Mouse (Mus musculus) MEL (cell line): ENCODE data around the gene Olfr1054.

ENCODE experiments used
- CTCF ChIP-seq, 3 experiments: IDR thresholded peaks in 2 of 3; conservative IDR thresholded peaks in 1 of 3; 2 replicates each; pipeline ENCODE4 v1.5.1; 2011 to 2012; ENCODE audit warnings: low read length in 3 of 3, low read depth in 2 of 3, mild to moderate bottlenecking in 2 of 3, improper control_type of control experiment in 1 of 3, inconsistent platforms in 1 of 3, mixed read lengths in 1 of 3, moderate library complexity in 1 of 3; ENCODE audit not compliant: control insufficient read depth in 1 of 3, insufficient read depth in 1 of 3, poor library complexity in 1 of 3, severe bottlenecking in 1 of 3
- ELF1 ChIP-seq: IDR thresholded peaks from 2 replicates; pipeline ENCODE4 v1.6.1; 2014; ENCODE audit warnings: low read depth, mild to moderate bottlenecking, inconsistent platforms, low read length, improper control_type of control experiment, moderate library complexity
- GABPA ChIP-seq: IDR thresholded peaks from 2 replicates; pipeline ENCODE4 v1.6.1; 2012; ENCODE audit warnings: low read depth, mild to moderate bottlenecking, inconsistent platforms, low read length, improper control_type of control experiment, moderate library complexity
- GATA1 ChIP-seq: IDR thresholded peaks from 2 replicates; pipeline ENCODE4 v1.6.1; 2011; ENCODE audit warnings: low read depth, low read length, improper control_type of control experiment
- POLR2A ChIP-seq, 2 experiments: IDR thresholded peaks; 2 replicates each; pipeline ENCODE4 v1.6.1; 2011 to 2012; ENCODE audit warnings: low read length in 2 of 2, mild to moderate bottlenecking in 2 of 2, control low read depth in 1 of 2, improper control_type of control experiment in 1 of 2, low read depth in 1 of 2, moderate library complexity in 1 of 2; ENCODE audit not compliant: control insufficient read depth in 1 of 2, insufficient read depth in 1 of 2, poor library complexity in 1 of 2
- POLR2AphosphoS2 ChIP-seq: IDR thresholded peaks from 2 replicates; pipeline ENCODE4 v1.6.1; 2011; ENCODE audit warnings: low read length, improper control_type of control experiment
- POLR2AphosphoS5 ChIP-seq: IDR thresholded peaks from 2 replicates; pipeline ENCODE4 v1.6.1; 2012; ENCODE audit warnings: low read depth, borderline replicate concordance, mild to moderate bottlenecking, inconsistent platforms, low read length, moderate library complexity, mixed read lengths
- USF1 ChIP-seq: IDR thresholded peaks from 2 replicates; pipeline ENCODE4 v1.6.1; 2014; ENCODE audit warnings: low read depth, mild to moderate bottlenecking, inconsistent platforms, low read length, improper control_type of control experiment, moderate library complexity

GRCm38 (mm10) chr2:86350184-86350583 lies 15.0 kb upstream of the Olfr1054 start, which contains the start of gene Olfr1055:
- TF ChIP-seq POLR2AphosphoS2: no peak
- no peak for TF ChIP-seq GABPA
- no peak for TF ChIP-seq USF1
- no peak for TF ChIP-seq CTCF (IDR thresholded peaks at IDR 0.05 in 2 of 3, conservative IDR thresholded peaks at IDR 0.05 in 1 of 3; ENCODE audit: control insufficient read depth in 1 of 3, insufficient read depth in 1 of 3, low read depth in 2 of 3, low read length in 3 of 3, poor library complexity in 1 of 3, severe bottlenecking in 1 of 3)
- TF ChIP-seq POLR2A (IDR thresholded peaks at IDR 0.05; ENCODE audit: control insufficient read depth in 1 of 2, insufficient read depth in 1 of 2, low read depth in 1 of 2, low read length in 2 of 2, poor library complexity in 1 of 2): no peak
- TF ChIP-seq POLR2AphosphoS5: no peak
- TF ChIP-seq GATA1: no peak
- no peak for TF ChIP-seq ELF1
